Mouse (Mus musculus) lung, postnatal 0 days (tissue): ENCODE results near the gene Gpatch2l.

ENCODE experiments used
- CTCF ChIP-seq: IDR thresholded peaks from 2 replicates; pipeline ENCODE4 v1.5.1; 2016; ENCODE audit warnings: antibody characterized with exemption, mild to moderate bottlenecking
- EP300 ChIP-seq: IDR thresholded peaks from 2 replicates; pipeline ENCODE4 v1.6.1; 2016; ENCODE audit warnings: antibody characterized with exemption, mild to moderate bottlenecking, control low read depth

DNA sequence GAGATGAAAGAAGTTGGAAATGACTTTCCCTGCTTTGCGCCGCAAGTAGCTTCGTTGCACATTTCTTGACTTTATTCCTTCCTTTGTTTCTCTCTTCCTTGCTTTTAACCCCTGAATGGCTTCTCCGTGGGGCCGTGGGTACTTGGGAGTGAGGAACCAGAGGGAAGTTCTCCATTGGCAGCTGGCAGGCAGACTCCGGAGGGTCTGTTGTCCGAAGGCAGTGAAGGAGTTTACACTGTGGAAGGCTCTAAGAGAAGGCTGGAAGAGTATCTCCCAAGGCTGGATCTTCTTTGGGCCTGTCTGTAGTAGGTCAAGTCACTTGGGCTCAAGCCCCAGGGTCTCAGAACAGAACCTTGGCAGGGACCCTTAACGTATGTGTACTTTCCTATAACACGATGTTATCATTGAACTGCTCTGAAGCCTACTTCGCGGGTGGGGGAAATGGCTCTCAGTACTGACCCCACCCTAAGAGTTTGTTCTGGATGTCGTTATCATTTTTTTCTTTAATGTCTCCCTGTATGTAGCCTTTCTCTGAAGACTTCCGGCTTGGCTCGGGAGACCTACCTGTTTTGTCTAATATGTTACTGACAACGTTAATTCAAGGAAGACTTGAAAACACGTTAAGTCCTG, 20.5 kb upstream of the Gpatch2l start:
- TF ChIP-seq EP300, result no peak
- TF ChIP-seq CTCF, result no peak
